In the genomic region with DNA sequence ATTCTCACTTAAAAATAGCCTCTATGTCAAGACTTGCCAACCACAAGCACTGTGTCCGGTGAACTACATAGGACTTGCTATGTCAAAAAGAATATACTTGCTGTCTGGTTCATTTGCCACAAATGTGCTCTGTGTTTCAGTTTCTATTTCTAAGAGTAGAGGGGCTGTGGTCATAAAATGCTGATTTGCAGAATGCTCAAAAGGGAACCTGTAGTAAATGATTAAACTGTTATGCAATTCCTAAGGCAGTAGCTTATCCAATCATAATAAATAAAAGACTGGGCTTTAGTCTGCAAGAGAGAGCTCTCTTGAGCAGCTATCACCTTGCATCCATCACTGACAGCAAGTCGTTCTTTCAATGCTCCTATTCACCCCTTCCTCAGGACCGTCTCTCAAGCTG, we compare ENCODE assay signal across 22 mouse cellular contexts. TPM values are rescaled to one million over a fixed set of nuclear protein-coding genes. Genes with fewer than 3 reads are reported as not detected.
"Had no signal": no experiment of that assay in that cellular context is flagged by ENCODE, and none has a peak within 500 bp of the region (broad histone marks: within the 10 kb centered on the region; RNA-seq: fewer than 3 reads in every experiment).

No protein-coding gene starts in this region.

- H3K9ac ChIP-seq: lung, embryonic 15.5 days; midbrain, embryonic 13.5 days; midbrain, embryonic 15.5 days; neural tube, embryonic 12.5 days; stomach, embryonic 15.5 days had no signal

- H3K4me1 ChIP-seq: lung, embryonic 15.5 days; megakaryocyte, embryonic 14.5 days; midbrain, embryonic 13.5 days; midbrain, embryonic 15.5 days; neural tube, embryonic 12.5 days; stomach, embryonic 15.5 days had no signal

- H3K9me3 ChIP-seq: lung, embryonic 15.5 days; megakaryocyte, embryonic 14.5 days; midbrain, embryonic 13.5 days; midbrain, embryonic 15.5 days; stomach, embryonic 15.5 days had no signal

- H3K36me3 ChIP-seq: lung, embryonic 15.5 days; midbrain, embryonic 13.5 days; midbrain, embryonic 15.5 days; neural tube, embryonic 12.5 days; stomach, embryonic 15.5 days had no signal

- H3K27me3 ChIP-seq: lung, embryonic 15.5 days; megakaryocyte, embryonic 14.5 days; midbrain, embryonic 13.5 days; midbrain, embryonic 15.5 days; neural tube, embryonic 12.5 days; stomach, embryonic 15.5 days had no signal

- H3K4me2 ChIP-seq: lung, embryonic 15.5 days; midbrain, embryonic 11.5 days; midbrain, embryonic 13.5 days; midbrain, embryonic 15.5 days; neural tube, embryonic 12.5 days; stomach, embryonic 15.5 days had no signal

- DNase-seq: lung, adult 2 months; lung, postnatal 14 days; lung, postnatal 36 days; right cerebral cortex, postnatal 14 days; thymus, adult 2 months; thymus, postnatal 25 days; thymus, postnatal 4 days had no signal

- H3K27ac ChIP-seq: lung, embryonic 15.5 days; macrophage; midbrain, embryonic 13.5 days; midbrain, embryonic 15.5 days; neural tube, embryonic 12.5 days; stomach, embryonic 15.5 days; stomach, postnatal 0 days had no signal

- H3K4me3 ChIP-seq: lung, embryonic 15.5 days; megakaryocyte, embryonic 14.5 days; midbrain, embryonic 13.5 days; midbrain, embryonic 15.5 days; neural tube, embryonic 12.5 days; stomach, embryonic 15.5 days had no signal

- ATAC-seq: lung, postnatal 0 days; midbrain, embryonic 13.5 days; midbrain, embryonic 15.5 days had no signal

RNA-seq across cellular contexts. Expression of a gene that starts 47.9 kb away (rescaled TPM):
- total RNA-seq: megakaryocyte progenitor cell, adult 5-6 weeks; monocyte, adult 5-6 weeks; neutrophil, adult 5-6 weeks had no signal
- polyA plus RNA-seq: lung, postnatal 0 days; macrophage; spleen, adult 2 months; thymus, adult 2 months; urinary bladder, adult 2 months had no signal
